Comparison of ENCODE assay signal across 23 mouse cellular contexts in genomic region chr6:38975866-38976265, GRCm38 (mm10).
DNase-seq lines count a peak whose midpoint lies in the region; ATAC-seq and TF ChIP-seq lines count a peak whose summit lies in the region.
"Had no signal": no experiment of that assay in that cellular context is flagged by ENCODE, and none has a peak within 500 bp of the region (broad histone marks: within the 10 kb centered on the region; RNA-seq: fewer than 3 reads in every experiment).

No protein-coding gene starts in this region.

- no peaks in the 10 kb centered on the region for H3K27me3 ChIP-seq in neural tube, embryonic 15.5 days (replicated peaks)
- H3K27me3 ChIP-seq in heart, embryonic 10.5 days (ENCODE audit: insufficient read depth, poor library complexity, severe bottlenecking): no peaks in the 10 kb centered on the region
- H3K27me3 ChIP-seq: embryonic facial prominence, embryonic 15.5 days; forebrain, embryonic 12.5 days; heart, embryonic 13.5 days; hindbrain, embryonic 12.5 days had no signal

- 75% methylated on average over 4 of the region's 4 CpGs for WGBS in neural tube, embryonic 15.5 days
- WGBS in bone marrow, adult 2 months: 44% methylated on average over 4 of the region's 4 CpGs
- WGBS in macrophage (ENCODE audit: missing documents): 29% methylated on average over 4 of the region's 4 CpGs
- WGBS in heart, embryonic 10.5 days: 88% methylated on average over 4 of the region's 4 CpGs

- H3K4me2 ChIP-seq in neural tube, embryonic 15.5 days: no peak overlapping the region
- H3K4me2 ChIP-seq: embryonic facial prominence, embryonic 15.5 days; forebrain, embryonic 12.5 days; heart, embryonic 13.5 days; hindbrain, embryonic 12.5 days had no signal

- no peak overlapping the region for H3K9ac ChIP-seq in neural tube, embryonic 15.5 days (replicated peaks)
- H3K9ac ChIP-seq: embryonic facial prominence, embryonic 15.5 days; forebrain, embryonic 12.5 days; heart, embryonic 13.5 days; hindbrain, embryonic 12.5 days had no signal

- no peak for TF ChIP-seq POLR2A in bone marrow, adult 2 months (IDR thresholded peaks at IDR 0.05; ENCODE audit: borderline replicate concordance, control insufficient read depth, low read depth, low read length)

- H3K4me1 ChIP-seq in neural tube, embryonic 15.5 days: peaks cover 7% of the 10 kb centered on the region
- peaks cover 10% of the 10 kb centered on the region for H3K4me1 ChIP-seq in bone marrow, adult 2 months (ENCODE audit: control insufficient read depth, insufficient read depth, low read length)
- H3K4me1 ChIP-seq in heart, embryonic 10.5 days: peaks cover 5% of the 10 kb centered on the region; the same call in 1 of the 2 replicates
- H3K4me1 ChIP-seq: forebrain, embryonic 12.5 days; heart, embryonic 13.5 days; hindbrain, embryonic 12.5 days had no signal

- no peak for ATAC-seq in neural tube, embryonic 15.5 days (ENCODE audit: low FRiP score)
- ATAC-seq: CD4-positive, CD25-positive, alpha-beta regulatory T cell, adult 4 months; forebrain, embryonic 16.5 days; hindbrain, embryonic 16.5 days; inflammation-experienced regulatory T-cells, adult 6 months had no signal

- peaks cover 83% of the 10 kb centered on the region for H3K79me2 ChIP-seq in macrophage (ENCODE audit: inconsistent target)

- H3K36me3 ChIP-seq in neural tube, embryonic 15.5 days: no peaks in the 10 kb centered on the region
- H3K36me3 ChIP-seq in macrophage (ENCODE audit: inconsistent target): no peaks in the 10 kb centered on the region
- no peaks in the 10 kb centered on the region for H3K36me3 ChIP-seq in heart, embryonic 10.5 days
- H3K36me3 ChIP-seq: embryonic facial prominence, embryonic 15.5 days; forebrain, embryonic 12.5 days; G1E; heart, embryonic 13.5 days; hindbrain, embryonic 12.5 days had no signal

- no peaks in the 10 kb centered on the region for H3K9me3 ChIP-seq in neural tube, embryonic 15.5 days (replicated peaks)
- no peaks in the 10 kb centered on the region for H3K9me3 ChIP-seq in heart, embryonic 10.5 days
- H3K9me3 ChIP-seq: embryonic facial prominence, embryonic 15.5 days; forebrain, embryonic 12.5 days; G1E; heart, embryonic 13.5 days; hindbrain, embryonic 12.5 days had no signal

- H3K4me3 ChIP-seq in neural tube, embryonic 15.5 days (replicated peaks): no peak overlapping the region
- H3K4me3 ChIP-seq in bone marrow, adult 2 months (replicated peaks; ENCODE audit: control insufficient read depth, low read depth, low read length): no peak overlapping the region
- no peak overlapping the region for H3K4me3 ChIP-seq in macrophage (ENCODE audit: inconsistent target)
- no peak overlapping the region for H3K4me3 ChIP-seq in heart, embryonic 10.5 days
- H3K4me3 ChIP-seq: embryonic facial prominence, embryonic 15.5 days; forebrain, embryonic 12.5 days; heart, embryonic 13.5 days; hindbrain, embryonic 12.5 days had no signal

- peak overlapping the region; percentile 28; the same call in 1 of the 2 replicates for H3K27ac ChIP-seq in neural tube, embryonic 15.5 days (replicated peaks)
- peak overlapping the region; percentile 15; the same call in 1 of the 2 replicates for H3K27ac ChIP-seq in bone marrow, adult 2 months (ENCODE audit: control insufficient read depth, insufficient read depth, low read depth, low read length, poor library complexity)
- H3K27ac ChIP-seq in macrophage: peak overlapping the region; percentile 95
- H3K27ac ChIP-seq in heart, embryonic 10.5 days: no peak overlapping the region
- H3K27ac ChIP-seq: embryonic facial prominence, embryonic 15.5 days; forebrain, embryonic 12.5 days; heart, embryonic 13.5 days; hindbrain, embryonic 12.5 days had no signal

- TF ChIP-seq CTCF in bone marrow, adult 2 months (IDR thresholded peaks at IDR 0.05; ENCODE audit: control insufficient read depth, insufficient read depth, low read length): no peak

- no peak for DNase-seq in neural tube, embryonic 10.5 days (ENCODE audit: extremely low spot score, low spot score)
- DNase-seq in kidney, postnatal 36 days: no peak
- DNase-seq in heart, embryonic 10.5 days (ENCODE audit: low spot score): no peak
- DNase-seq: adrenal gland, postnatal 14 days; B cell, adult 2 months; cerebellum, adult 11 months; cerebellum, adult 8-10 months; cerebellum, postnatal 14 days; embryo, embryonic 11 days; gastrocnemius, postnatal 14 days; heart, postnatal 36 days had no signal
